Mouse (Mus musculus): ENCODE measurements around the gene Eno1. TPM values are rescaled to one million over a fixed set of nuclear protein-coding genes. Genes with fewer than 3 reads are reported as not detected.
"Not testable (repeated sequence)": the region's sequence is repeated elsewhere in the genome, so short reads cannot be mapped to it uniquely, and the experiment has no call there.

The Eno1 gene
- polyA plus RNA-seq, 1 experiment from 2014 or later, result 1,947 TPM

- WGBS, result 37% methylated on average over 1 of the region's 1 CpGs
- H3K4me2 ChIP-seq; H3K9me3 ChIP-seq (replicated peaks); H3K9ac ChIP-seq; H3K4me3 ChIP-seq (replicated peaks); ATAC-seq (replicated peaks; ENCODE audit: low FRiP score); H3K27ac ChIP-seq; H3K27me3 ChIP-seq: not testable (repeated sequence)
- peaks cover 18% of the 10 kb centered on the region for H3K36me3 ChIP-seq
- peaks cover 62% of the 10 kb centered on the region for H3K4me1 ChIP-seq
These were observed 50.9 kb downstream of the Eno1 start for GRCm38 (mm10) chr4:150287463-150287862.

- ATAC-seq (replicated peaks; ENCODE audit: low FRiP score), result no peak
- WGBS, result 95% methylated on average over 3 of the region's 3 CpGs
These were observed 55.4 kb downstream of the Eno1 start for GRCm38 (mm10) chr4:150291900-150292299.

GRCm38 (mm10) chr4:150294870-150295269 lies 58.3 kb downstream of the Eno1 start:
- Histone ChIP-seq H3K9me3 (replicated peaks) (no peaks in the 10 kb centered on the region; the same call in 1 of the 2 replicates), H3K9ac (no peak overlapping the region), H3K27me3 (no peaks in the 10 kb centered on the region), H3K36me3 (peaks cover 18% of the 10 kb centered on the region), H3K4me2 (no peak overlapping the region), H3K4me3 (replicated peaks) (no peak overlapping the region), H3K27ac (no peak overlapping the region), H3K4me1 (peaks cover 1% of the 10 kb centered on the region; the same call in 1 of the 2 replicates)
- 95% methylated on average over 7 of the region's 7 CpGs for WGBS
- ATAC-seq (replicated peaks; ENCODE audit: low FRiP score), result no peak

More at GRCm38 (mm10) chr4:150291900-150292299, 55.4 kb downstream of the Eno1 start:
- Histone ChIP-seq H3K4me1 (peaks cover 28% of the 10 kb centered on the region), H3K36me3 (peaks cover 18% of the 10 kb centered on the region), H3K27ac (no peak overlapping the region), H3K9ac (no peak overlapping the region), H3K27me3 (no peaks in the 10 kb centered on the region), H3K9me3 (replicated peaks) (no peaks in the 10 kb centered on the region; the same call in 1 of the 2 replicates), H3K4me3 (replicated peaks) (no peak overlapping the region), H3K4me2 (no peak overlapping the region)

GRCm38 (mm10) chr4:150295966-150296365 lies 59.4 kb downstream of the Eno1 start:
- H3K4me2 ChIP-seq, result no peak overlapping the region
- 97% methylated on average over 7 of the region's 7 CpGs for WGBS
- no peak overlapping the region for H3K9ac ChIP-seq
- no peak for ATAC-seq (replicated peaks; ENCODE audit: low FRiP score)
- no peak overlapping the region for H3K27ac ChIP-seq
- peaks cover 14% of the 10 kb centered on the region for H3K36me3 ChIP-seq
- H3K4me3 ChIP-seq (replicated peaks), result no peak overlapping the region
- no peaks in the 10 kb centered on the region; the same call in 1 of the 2 replicates for H3K9me3 ChIP-seq (replicated peaks)
- no peaks in the 10 kb centered on the region for H3K4me1 ChIP-seq
- no peaks in the 10 kb centered on the region for H3K27me3 ChIP-seq

Other genes starting within 250 kb of the Eno1 start
- gene H6pd, start 227.7 kb upstream of the Eno1 start, polyA plus RNA-seq (2015; fragmentation: Nextera tagmentation; extraction: Ambion mirVana), result 17.8 and 18.5 TPM in 2 replicates
- 0.51 and 0.53 TPM in 2 replicates for gene Gpr157, start 149.4 kb upstream of the Eno1 start, polyA plus RNA-seq (2015; fragmentation: Nextera tagmentation; extraction: Ambion mirVana)
- 1.6 and 2.7 TPM in 2 replicates for gene Slc2a5, start 117.4 kb upstream of the Eno1 start, polyA plus RNA-seq (2015; fragmentation: Nextera tagmentation; extraction: Ambion mirVana)
- not detected in 2 replicates for gene Slc2a7, start 87.7 kb upstream of the Eno1 start, polyA plus RNA-seq (2015; fragmentation: Nextera tagmentation; extraction: Ambion mirVana)
- gene Car6, start 35.4 kb upstream of the Eno1 start, polyA plus RNA-seq (2015; fragmentation: Nextera tagmentation; extraction: Ambion mirVana), result not detected in 2 replicates
- gene Rere, start 44.9 kb downstream of the Eno1 start, polyA plus RNA-seq (2015; fragmentation: Nextera tagmentation; extraction: Ambion mirVana), result 35.1 and 36.5 TPM in 2 replicates

Data from kidney, embryonic 15.5 days (tissue).